Mouse (Mus musculus): ENCODE measurements around the gene Gm28710.

- TF ChIP-seq POLR2A (IDR thresholded peaks at IDR 0.05; ENCODE audit: insufficient read depth, low read length) (no peak), EP300 (IDR thresholded peaks at IDR 0.05; ENCODE audit: insufficient read depth, low read depth, low read length) (no peak), CTCF (IDR thresholded peaks at IDR 0.05; ENCODE audit: low read depth, low read length) (no peak)
These were observed 130.9 kb downstream of the Gm28710 start for GRCm38 (mm10) chr5:16922473-16922872.

Data from ES-Bruce4 (cell line).